ENCODE assay signal across 42 mouse cellular contexts in genomic region chr4:88741426-88741825, GRCm38 (mm10). TPM values are rescaled to one million over a fixed set of nuclear protein-coding genes. Genes with fewer than 3 reads are reported as not detected.
"Had no signal": no experiment of that assay in that cellular context is flagged by ENCODE, and none has a peak within 500 bp of the region (broad histone marks: within the 10 kb centered on the region; RNA-seq: fewer than 3 reads in every experiment).

No protein-coding gene starts in this region.

- H3K4me2 ChIP-seq: heart, embryonic 12.5 days; hindbrain, embryonic 13.5 days; hindbrain, embryonic 15.5 days; kidney, embryonic 15.5 days; limb, embryonic 12.5 days; liver, embryonic 11.5 days had no signal

- DNase-seq: gastrocnemius, postnatal 14 days; gastrocnemius, postnatal 36 days; heart, adult 18-20 months; heart, postnatal 10 days; heart, postnatal 4 days; kidney, adult 11 months; kidney, adult 2 months; kidney, adult 9 months; kidney, postnatal 14 days; kidney, postnatal 36 days; layer of hippocampus, adult 9-11 months; layer of hippocampus, postnatal 36 days; left cerebral cortex, postnatal 4 days; liver had no signal

- ATAC-seq: hindbrain, postnatal 0 days; intestine, embryonic 16.5 days had no signal

- H3K36me3 ChIP-seq: heart, embryonic 10.5 days; heart, embryonic 12.5 days; hindbrain, embryonic 13.5 days; hindbrain, embryonic 15.5 days; kidney, embryonic 15.5 days; limb, embryonic 12.5 days had no signal

- H3K9me3 ChIP-seq: heart, embryonic 10.5 days; heart, embryonic 12.5 days; hindbrain, embryonic 13.5 days; hindbrain, embryonic 15.5 days; kidney, embryonic 15.5 days; limb, embryonic 12.5 days had no signal

- H3K27ac ChIP-seq: heart, embryonic 10.5 days; hindbrain, embryonic 13.5 days; hindbrain, embryonic 15.5 days; hindbrain, postnatal 0 days; kidney, embryonic 15.5 days; kidney, postnatal 0 days; limb, embryonic 12.5 days had no signal

- H3K27me3 ChIP-seq: heart, embryonic 12.5 days; hindbrain, embryonic 13.5 days; hindbrain, embryonic 15.5 days had no signal

- H3K4me1 ChIP-seq: heart, embryonic 10.5 days; hindbrain, embryonic 13.5 days; hindbrain, embryonic 15.5 days; kidney, embryonic 15.5 days had no signal

- H3K9ac ChIP-seq: heart, embryonic 12.5 days; hindbrain, embryonic 13.5 days; hindbrain, embryonic 15.5 days; kidney, embryonic 15.5 days; limb, embryonic 12.5 days had no signal

- H3K4me3 ChIP-seq: heart, embryonic 10.5 days; heart, embryonic 12.5 days; hindbrain, embryonic 13.5 days; hindbrain, embryonic 15.5 days; kidney, embryonic 15.5 days; limb, embryonic 12.5 days had no signal

RNA-seq across cellular contexts. Expression of gene Gm13271, which starts 13.2 kb away (rescaled TPM):
- total RNA-seq: gastrocnemius, adult 18-20 months; gastrocnemius, adult 8-10 months; gastrocnemius, postnatal 14 days; gastrocnemius, postnatal 36 days; heart, adult 18-20 months; heart, adult 8-10 months; heart, postnatal 10 days; heart, postnatal 25 days; heart, postnatal 4 days; hindbrain, postnatal 0 days; layer of hippocampus, adult 18-20 months; layer of hippocampus, adult 8-10 months; layer of hippocampus, postnatal 14 days; layer of hippocampus, postnatal 36 days; left cerebral cortex, adult 18-20 months; left cerebral cortex, adult 8-10 months; left cerebral cortex, postnatal 10 days; left cerebral cortex, postnatal 25 days; left cerebral cortex, postnatal 4 days had no signal
- polyA plus RNA-seq: heart, embryonic 12.5 days; heart, embryonic 14.5 days; heart, embryonic 16.5 days; hindbrain, embryonic 11.5 days; hindbrain, embryonic 13.5 days; hindbrain, embryonic 15.5 days; hindbrain, postnatal 0 days; intestine, embryonic 14.5 days; intestine, embryonic 16.5 days; kidney, adult 2 months; kidney, embryonic 15.5 days; large intestine, adult 2 months; limb, embryonic 12.5 days; limb, embryonic 14.5 days; liver, embryonic 11.5 days had no signal

RNA-seq across cellular contexts. Expression of gene Gm13283, which starts 18.5 kb away (rescaled TPM):
- total RNA-seq: gastrocnemius, adult 18-20 months; gastrocnemius, adult 8-10 months; gastrocnemius, postnatal 14 days; gastrocnemius, postnatal 36 days; heart, adult 18-20 months; heart, adult 8-10 months; heart, postnatal 10 days; heart, postnatal 25 days; heart, postnatal 4 days; hindbrain, postnatal 0 days; layer of hippocampus, adult 18-20 months; layer of hippocampus, adult 8-10 months; layer of hippocampus, postnatal 14 days; layer of hippocampus, postnatal 36 days; left cerebral cortex, adult 18-20 months; left cerebral cortex, adult 8-10 months; left cerebral cortex, postnatal 10 days; left cerebral cortex, postnatal 25 days; left cerebral cortex, postnatal 4 days had no signal
- polyA plus RNA-seq: gonadal fat pad, adult 2 months; hindbrain, postnatal 0 days; kidney, adult 2 months; large intestine, adult 2 months; liver, embryonic 11.5 days had no signal

RNA-seq across cellular contexts. Expression of gene Gm13290, which starts 32.2 kb away (rescaled TPM):
- total RNA-seq: gastrocnemius, adult 18-20 months; gastrocnemius, adult 8-10 months; gastrocnemius, postnatal 14 days; gastrocnemius, postnatal 36 days; heart, adult 18-20 months; heart, adult 8-10 months; heart, postnatal 10 days; heart, postnatal 25 days; heart, postnatal 4 days; hindbrain, postnatal 0 days; layer of hippocampus, adult 18-20 months; layer of hippocampus, adult 8-10 months; layer of hippocampus, postnatal 14 days; layer of hippocampus, postnatal 36 days; left cerebral cortex, adult 18-20 months; left cerebral cortex, adult 8-10 months; left cerebral cortex, postnatal 10 days; left cerebral cortex, postnatal 25 days; left cerebral cortex, postnatal 4 days had no signal
- polyA plus RNA-seq: gonadal fat pad, adult 2 months; heart, embryonic 10.5 days; heart, embryonic 14.5 days; hindbrain, embryonic 11.5 days; hindbrain, embryonic 13.5 days; hindbrain, embryonic 15.5 days; hindbrain, postnatal 0 days; intestine, embryonic 14.5 days; kidney, adult 2 months; large intestine, adult 2 months; liver, embryonic 11.5 days had no signal
